Mouse (Mus musculus) right cerebral cortex, adult 18-20 months (tissue): ENCODE results near the gene Ebf1.

Experiments used
- DNase-seq: peaks from one replicate; pipeline ENCODE4 v3.0.0; 2022; ENCODE audit warnings: mixed read lengths

Gene Ebf1

GRCm38 (mm10) chr11:44911765-44912164 is 294.6 kb downstream of the Ebf1 start:
- no peak for DNase-seq

- no peak for DNase-seq
Observed at GRCm38 (mm10) chr11:44913806-44914205, 296.7 kb downstream of the Ebf1 start.

GRCm38 (mm10) chr11:44917059-44917458 is 299.9 kb downstream of the Ebf1 start:
- DNase-seq: no peak

- peak; percentile 26 for DNase-seq
Observed at GRCm38 (mm10) chr11:44923138-44923537, 306.0 kb downstream of the Ebf1 start.

- DNase-seq: no peak
Observed at GRCm38 (mm10) chr11:44923868-44924508, 306.9 kb downstream of the Ebf1 start.

GRCm38 (mm10) chr11:44924896-44925295 is 307.8 kb downstream of the Ebf1 start:
- no peak for DNase-seq

GRCm38 (mm10) chr11:44925806-44926525 is 308.8 kb downstream of the Ebf1 start:
- DNase-seq: no peak

- no peak for DNase-seq
Observed at GRCm38 (mm10) chr11:44928403-44928802, 311.3 kb downstream of the Ebf1 start.

GRCm38 (mm10) chr11:44932942-44933483 is 315.9 kb downstream of the Ebf1 start:
- no peak for DNase-seq

GRCm38 (mm10) chr11:44943781-44944180 is 326.7 kb downstream of the Ebf1 start:
- DNase-seq: peak; percentile 2

- DNase-seq: no peak
Observed at GRCm38 (mm10) chr11:44944401-44944800, 327.3 kb downstream of the Ebf1 start.

- no peak for DNase-seq
Observed at GRCm38 (mm10) chr11:44946618-44947017, 329.5 kb downstream of the Ebf1 start.

- no peak for DNase-seq
Observed at GRCm38 (mm10) chr11:44948541-44948940, 331.4 kb downstream of the Ebf1 start.

- DNase-seq: no peak
Observed at GRCm38 (mm10) chr11:44949140-44949539, 332.0 kb downstream of the Ebf1 start.

- DNase-seq: no peak
Observed at GRCm38 (mm10) chr11:44950319-44950718, 333.2 kb downstream of the Ebf1 start.

GRCm38 (mm10) chr11:44951506-44951905 is 334.4 kb downstream of the Ebf1 start:
- no peak for DNase-seq

- DNase-seq: no peak
Observed at GRCm38 (mm10) chr11:44953337-44953736, 336.2 kb downstream of the Ebf1 start.

GRCm38 (mm10) chr11:44953863-44954262 is 336.7 kb downstream of the Ebf1 start:
- peak; percentile 5 for DNase-seq

- DNase-seq: no peak
Observed at GRCm38 (mm10) chr11:44954362-44954761, 337.2 kb downstream of the Ebf1 start.

GRCm38 (mm10) chr11:44962746-44963440 is 345.8 kb downstream of the Ebf1 start:
- no peak for DNase-seq

GRCm38 (mm10) chr11:44969011-44969410 is 351.9 kb downstream of the Ebf1 start:
- DNase-seq: no peak

GRCm38 (mm10) chr11:44974271-44974670 is 357.2 kb downstream of the Ebf1 start:
- DNase-seq: no peak

- DNase-seq: no peak
Observed at GRCm38 (mm10) chr11:44975151-44975550, 358.0 kb downstream of the Ebf1 start.
